Mouse (Mus musculus): ENCODE results near the gene Emp1.

The Emp1 gene

GRCm38 (mm10) chr6:135388711-135389110 lies 26.4 kb downstream of the Emp1 start:
- CTCF ChIA-PET: interaction anchor here in 1 of 4 experiments (1.0 kb wide), 1 partner anchor 24 kb away, joined by 3 read pairs; no protein-coding TSS in a partner anchor
- POLR2A ChIA-PET: no interaction called here

GRCm38 (mm10) chr6:135390398-135390797 lies 28.1 kb downstream of the Emp1 start:
- ChIA-PET CTCF (interaction anchor here in 1 of 4 experiments (0.6 kb wide), 1 partner anchor 396 kb away, joined by 4 read pairs; no protein-coding TSS in a partner anchor), POLR2A (interaction anchor here in 2 of 4 experiments (1.2 to 1.8 kb wide), 3 partner anchors 10 to 1414 kb away, joined by 3 to 8 read pairs (median 3); partner anchors contain the start of gene Hist4h4 (in 1 of the 2))

- POLR2A ChIA-PET: interaction anchor here in 2 of 4 experiments (0.7 to 1.6 kb wide), 2 partner anchors 154 to 157 kb away, joined by 3 read pairs; no protein-coding TSS in a partner anchor
- CTCF ChIA-PET: interaction anchor here in 1 of 4 experiments (0.8 to 1.5 kb wide), 4 partner anchors 11 to 307 kb away, joined by 3 to 4 read pairs (median 3); no protein-coding TSS in a partner anchor
Measured at GRCm38 (mm10) chr6:135395375-135395774, 33.0 kb downstream of the Emp1 start.

- ChIA-PET CTCF (interaction anchor here in 2 of 4 experiments (0.6 to 1.3 kb wide), 2 partner anchors 20 to 802 kb away, joined by 3 to 4 read pairs; no protein-coding TSS in a partner anchor), POLR2A (no interaction called here)
Measured at GRCm38 (mm10) chr6:135397089-135397488, 34.7 kb downstream of the Emp1 start.

- POLR2A ChIA-PET: interaction anchor here in 2 of 4 experiments (0.7 to 1.5 kb wide), 2 partner anchors 147 to 248 kb away, joined by 4 read pairs; no protein-coding TSS in a partner anchor
- CTCF ChIA-PET: interaction anchor here (0.5 to 1.4 kb wide), 7 partner anchors 9 to 540 kb away, joined by 3 to 7 read pairs (median 4); no protein-coding TSS in a partner anchor
Measured at GRCm38 (mm10) chr6:135397788-135398187, 35.4 kb downstream of the Emp1 start.

- POLR2A ChIA-PET: interaction anchor here in 2 of 4 experiments (0.7 to 1.5 kb wide), 3 partner anchors 148 to 214 kb away, joined by 3 to 5 read pairs (median 4); no protein-coding TSS in a partner anchor
- CTCF ChIA-PET: interaction anchor here in 3 of 4 experiments (0.6 to 1.6 kb wide), 5 partner anchors 19 to 319 kb away, joined by 3 to 6 read pairs (median 3); no protein-coding TSS in a partner anchor
Measured at GRCm38 (mm10) chr6:135398801-135399200, 36.5 kb downstream of the Emp1 start.

- ChIA-PET POLR2A (no interaction called here), CTCF (interaction anchor here in 2 of 4 experiments (0.6 to 1.6 kb wide), 4 partner anchors 11 to 312 kb away, joined by 3 to 5 read pairs (median 4); no protein-coding TSS in a partner anchor)
Measured at GRCm38 (mm10) chr6:135400306-135400705, 38.0 kb downstream of the Emp1 start.

GRCm38 (mm10) chr6:135405093-135405492 lies 42.7 kb downstream of the Emp1 start:
- POLR2A ChIA-PET: interaction anchor here in 1 of 4 experiments (0.6 kb wide), 1 partner anchor 507 kb away, joined by 4 read pairs; no protein-coding TSS in a partner anchor
- CTCF ChIA-PET: interaction anchor here in 1 of 4 experiments (1.1 kb wide), 1 partner anchor 13 kb away, joined by 4 read pairs; no protein-coding TSS in a partner anchor

- ChIA-PET POLR2A (no interaction called here), CTCF (interaction anchor here in 1 of 4 experiments (1.4 kb wide), 1 partner anchor 10 kb away, joined by 4 read pairs; no protein-coding TSS in a partner anchor)
Measured at GRCm38 (mm10) chr6:135407323-135407722, 45.0 kb downstream of the Emp1 start.

- POLR2A ChIA-PET: no interaction called here
- CTCF ChIA-PET: interaction anchor here in 2 of 4 experiments (0.6 to 0.8 kb wide), 3 partner anchors 11 to 266 kb away, joined by 3 to 13 read pairs (median 3); no protein-coding TSS in a partner anchor
Measured at GRCm38 (mm10) chr6:135411712-135412319, 49.5 kb downstream of the Emp1 start.

- CTCF ChIA-PET: interaction anchor here in 2 of 4 experiments (0.6 to 0.9 kb wide), 2 partner anchors 24 to 187 kb away, joined by 3 read pairs; no protein-coding TSS in a partner anchor
- POLR2A ChIA-PET: no interaction called here
Measured at GRCm38 (mm10) chr6:135412649-135413048, 50.3 kb downstream of the Emp1 start.

GRCm38 (mm10) chr6:135417459-135417858 lies 55.1 kb downstream of the Emp1 start:
- CTCF ChIA-PET: interaction anchor here (0.5 to 1.7 kb wide), 38 partner anchors 10 to 1597 kb away, joined by 3 to 8 read pairs (median 4); partner anchors contain the start of gene Grin2b (in 1 of the 4)
- POLR2A ChIA-PET: interaction anchor here in 1 of 4 experiments (0.5 kb wide), 1 partner anchor 221 kb away, joined by 9 read pairs; no protein-coding TSS in a partner anchor

- ChIA-PET CTCF (interaction anchor here in 3 of 4 experiments (0.6 to 1.7 kb wide), 11 partner anchors 10 to 410 kb away, joined by 3 to 5 read pairs (median 4); no protein-coding TSS in a partner anchor), POLR2A (interaction anchor here in 1 of 4 experiments (0.5 kb wide), 1 partner anchor 220 kb away, joined by 9 read pairs; no protein-coding TSS in a partner anchor)
Measured at GRCm38 (mm10) chr6:135418223-135418824, 56.0 kb downstream of the Emp1 start.

- ChIA-PET CTCF (interaction anchor here in 2 of 4 experiments (0.7 to 1.4 kb wide), 3 partner anchors 11 to 745 kb away, joined by 3 to 5 read pairs (median 3); partner anchors contain the start of gene Grin2b (in 1 of the 2)), POLR2A (no interaction called here)
Measured at GRCm38 (mm10) chr6:135428246-135428645, 65.9 kb downstream of the Emp1 start.

- POLR2A ChIA-PET: interaction anchor here in 1 of 4 experiments (0.7 kb wide), 1 partner anchor 430 kb away, joined by 9 read pairs; no protein-coding TSS in a partner anchor
- CTCF ChIA-PET: no interaction called here
Measured at GRCm38 (mm10) chr6:135429268-135429909, 67.0 kb downstream of the Emp1 start.

GRCm38 (mm10) chr6:135430441-135430970 lies 68.2 kb downstream of the Emp1 start:
- ChIA-PET CTCF (interaction anchor here in 1 of 4 experiments (0.6 kb wide), 1 partner anchor 1153 kb away, joined by 3 read pairs; no protein-coding TSS in a partner anchor), POLR2A (interaction anchor here in 1 of 4 experiments (0.6 kb wide), 1 partner anchor 167 kb away, joined by 4 read pairs; no protein-coding TSS in a partner anchor)
